Mouse (Mus musculus) liver, embryonic 12.5 days (tissue): ENCODE measurements at regions not wholly inside any gene's neighbourhood (a gene's known extent, or its start where the extent isn't known, plus 50 kb on each side); places are given as distances from the start of the nearest gene placed in this dataset.

ENCODE experiments used
- ATAC-seq: fragments of 200-750 bp; cut with Nextera tagmentation; 2 replicates; pipeline ENCODE4 v1.8.0; 2017; ENCODE audit warnings: moderate number of reproducible peaks, mild to moderate bottlenecking, moderate library complexity
- H3K27ac ChIP-seq: fragments of 300-500 bp; sonication (generic); 2 replicates; pipeline ENCODE4 v1.5.1; 2016; ENCODE audit warnings: mild to moderate bottlenecking
- H3K27me3 ChIP-seq: fragments of 300-500 bp; sonication (generic); replicated peaks from 2 replicates; pipeline ENCODE4 v1.6.1; 2016; ENCODE audit warnings: mild to moderate bottlenecking, moderate library complexity
- H3K36me3 ChIP-seq: fragments of 300-500 bp; sonication (generic); 2 replicates; pipeline ENCODE4 v1.6.1; 2016; ENCODE audit warnings: mild to moderate bottlenecking, moderate library complexity
- H3K4me1 ChIP-seq: fragments of 300-500 bp; sonication (generic); 2 replicates; pipeline ENCODE4 v1.6.1; 2016
- H3K4me2 ChIP-seq: fragments of 300-500 bp; sonication (generic); 2 replicates; pipeline ENCODE4 v1.6.1; 2016; ENCODE audit warnings: mild to moderate bottlenecking, moderate library complexity
- H3K4me3 ChIP-seq: fragments of 300-500 bp; sonication (generic); 2 replicates; pipeline ENCODE4 v1.5.1; 2016; ENCODE audit warnings: mild to moderate bottlenecking, moderate library complexity
- H3K9ac ChIP-seq: fragments of 300-500 bp; sonication (generic); 2 replicates; pipeline ENCODE4 v1.6.1; 2016; ENCODE audit warnings: mild to moderate bottlenecking, moderate library complexity
- H3K9me3 ChIP-seq: fragments of 300-500 bp; sonication (generic); replicated peaks from 2 replicates; pipeline ENCODE4 v1.6.1; 2016; ENCODE audit warnings: mild to moderate bottlenecking, moderate library complexity
- WGBS: fragments of 180-500 bp; shearing (Covaris S2); methylation state at CpG from one replicate; pipeline ENCODE4 v1.1.7; 2016; ENCODE audit not compliant: insufficient replicate concordance; 5-methylcytosine and 5-hydroxymethylcytosine counted together

DNA sequence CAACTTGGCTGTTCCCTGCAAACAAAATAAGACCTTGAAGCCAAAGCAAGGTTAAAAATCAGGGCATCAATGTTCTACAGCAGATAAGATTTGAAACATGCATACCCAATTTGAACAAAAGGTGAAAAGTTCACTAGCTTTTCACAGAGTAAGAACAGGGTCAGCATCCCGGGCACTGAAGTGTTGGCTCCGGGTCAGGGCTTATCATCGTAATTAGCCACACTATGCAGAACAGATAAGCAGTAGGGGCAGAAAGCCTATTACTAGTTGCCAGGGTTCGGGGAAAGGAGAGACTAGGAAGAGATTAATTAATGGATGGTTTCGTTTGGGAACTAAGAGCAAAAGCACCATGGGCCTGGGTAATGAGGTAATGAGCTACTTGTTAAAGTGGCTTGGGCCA is 131.7 kb upstream of the Gpc5 start:
- Histone ChIP-seq H3K27me3 (no peaks in the 10 kb centered on the region), H3K36me3 (no peaks in the 10 kb centered on the region), H3K27ac (no peak overlapping the region), H3K4me1 (no peaks in the 10 kb centered on the region), H3K9ac (no peak overlapping the region), H3K9me3 (no peaks in the 10 kb centered on the region), H3K4me2 (no peak overlapping the region), H3K4me3 (no peak overlapping the region)
- 33% methylated on average over 5 of the region's 5 CpGs for WGBS
- no peak for ATAC-seq

DNA sequence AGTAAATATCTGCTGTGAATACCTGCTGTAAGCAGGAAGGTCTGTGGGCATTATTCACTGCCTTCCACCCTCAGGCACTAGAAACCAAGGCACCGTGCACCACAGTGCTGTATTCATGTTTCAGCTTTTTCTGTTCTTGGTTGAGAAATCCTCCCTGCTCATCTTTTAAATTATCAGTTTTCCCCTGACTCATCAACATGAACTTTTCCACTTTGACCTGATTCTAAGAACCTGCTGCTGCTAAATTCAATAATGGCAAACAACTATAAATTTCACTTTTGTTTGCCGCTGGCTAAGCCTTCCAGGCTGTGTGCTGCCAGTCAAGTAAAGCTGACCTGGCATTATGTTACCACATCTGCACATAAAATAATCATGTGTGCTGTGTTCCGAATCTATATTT is 126.1 kb upstream of the Gpc5 start:
- WGBS = 69% methylated on average over 3 of the region's 3 CpGs

DNA sequence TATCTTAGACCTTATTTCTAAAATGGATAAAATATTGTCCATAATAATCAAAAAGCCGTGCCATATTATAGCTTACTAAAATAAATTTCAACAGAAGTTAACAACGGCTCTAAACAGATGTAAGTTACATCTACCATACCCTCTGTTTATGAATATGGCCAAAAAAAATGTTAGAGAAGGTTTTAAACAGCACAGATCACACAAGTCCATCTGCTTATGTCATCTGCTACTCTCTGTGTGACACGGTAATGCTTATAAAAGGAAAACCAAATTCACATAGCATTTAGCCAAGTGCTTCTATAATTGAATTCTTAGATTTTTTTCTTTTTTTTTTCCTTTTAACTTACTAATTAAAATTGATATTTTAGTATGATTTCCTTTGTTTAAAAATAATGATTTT is 123.0 kb upstream of the Gpc5 start:
- ATAC-seq = no peak
- Histone ChIP-seq H3K4me2 (no peak overlapping the region), H3K9me3 (no peaks in the 10 kb centered on the region), H3K36me3 (no peaks in the 10 kb centered on the region), H3K4me1 (no peaks in the 10 kb centered on the region), H3K4me3 (no peak overlapping the region), H3K27me3 (no peaks in the 10 kb centered on the region), H3K9ac (no peak overlapping the region), H3K27ac (no peak overlapping the region)
- WGBS = 77% methylated on average over 3 of the region's 3 CpGs

More for the DNA sequence above, 126.1 kb upstream of the Gpc5 start:
- Histone ChIP-seq H3K36me3 (no peaks in the 10 kb centered on the region), H3K4me3 (no peak overlapping the region), H3K27me3 (no peaks in the 10 kb centered on the region), H3K4me1 (no peaks in the 10 kb centered on the region), H3K9me3 (no peaks in the 10 kb centered on the region), H3K9ac (no peak overlapping the region), H3K4me2 (no peak overlapping the region), H3K27ac (no peak overlapping the region)
- ATAC-seq = no peak

DNA sequence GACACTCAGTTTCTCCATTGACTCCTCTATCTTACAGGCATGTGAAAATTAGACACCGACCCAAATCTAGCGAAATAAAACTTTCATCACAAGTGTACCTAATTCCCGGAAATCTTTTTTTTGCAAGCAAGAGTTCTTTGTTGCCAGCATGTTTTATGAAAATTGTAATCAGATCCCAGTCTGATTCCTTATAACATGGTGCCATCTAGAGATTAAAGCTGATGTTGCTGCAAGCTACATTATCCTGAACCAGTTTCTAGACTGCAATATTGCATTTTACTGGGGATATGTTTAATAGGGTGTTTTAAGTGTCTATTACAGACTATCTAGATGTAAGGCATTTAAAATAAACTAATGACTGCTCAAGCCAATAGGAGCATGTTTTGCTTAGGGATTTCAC is 110.9 kb upstream of the Gpc5 start:
- H3K4me1 ChIP-seq = no peaks in the 10 kb centered on the region
- H3K27ac ChIP-seq = no peak overlapping the region
- no peak overlapping the region for H3K4me3 ChIP-seq
- H3K27me3 ChIP-seq = no peaks in the 10 kb centered on the region
- no peak overlapping the region for H3K4me2 ChIP-seq
- H3K9me3 ChIP-seq = no peaks in the 10 kb centered on the region
- no peak overlapping the region for H3K9ac ChIP-seq
- no peaks in the 10 kb centered on the region for H3K36me3 ChIP-seq
- WGBS = 75% methylated on average over 3 of the region's 3 CpGs
- no peak for ATAC-seq

DNA sequence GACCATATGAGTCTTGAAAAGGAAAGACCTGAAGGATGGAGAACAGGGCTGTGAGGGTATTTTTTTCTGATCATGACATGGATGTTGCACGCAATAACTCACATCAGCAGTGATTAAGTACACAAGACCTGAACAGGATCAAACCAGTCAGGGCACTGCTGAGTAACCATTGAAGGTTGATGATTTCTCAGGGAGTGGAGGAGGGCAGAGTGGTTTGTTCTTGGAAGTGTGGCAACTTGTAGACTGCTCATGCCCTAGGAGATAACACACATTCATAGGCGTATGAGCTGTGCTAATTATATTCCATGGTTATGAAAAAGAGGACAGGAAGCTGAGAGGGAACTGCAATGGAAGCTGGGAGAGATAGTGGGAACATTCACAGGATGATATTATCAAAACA is 88.8 kb upstream of the Gpc5 start:
- ATAC-seq = no peak
- Histone ChIP-seq H3K27me3 (no peaks in the 10 kb centered on the region), H3K4me1 (no peaks in the 10 kb centered on the region), H3K9ac (no peak overlapping the region), H3K4me3 (no peak overlapping the region), H3K36me3 (no peaks in the 10 kb centered on the region), H3K4me2 (no peak overlapping the region), H3K9me3 (no peaks in the 10 kb centered on the region), H3K27ac (no peak overlapping the region)
- WGBS = 72% methylated on average over 2 of the region's 2 CpGs

DNA sequence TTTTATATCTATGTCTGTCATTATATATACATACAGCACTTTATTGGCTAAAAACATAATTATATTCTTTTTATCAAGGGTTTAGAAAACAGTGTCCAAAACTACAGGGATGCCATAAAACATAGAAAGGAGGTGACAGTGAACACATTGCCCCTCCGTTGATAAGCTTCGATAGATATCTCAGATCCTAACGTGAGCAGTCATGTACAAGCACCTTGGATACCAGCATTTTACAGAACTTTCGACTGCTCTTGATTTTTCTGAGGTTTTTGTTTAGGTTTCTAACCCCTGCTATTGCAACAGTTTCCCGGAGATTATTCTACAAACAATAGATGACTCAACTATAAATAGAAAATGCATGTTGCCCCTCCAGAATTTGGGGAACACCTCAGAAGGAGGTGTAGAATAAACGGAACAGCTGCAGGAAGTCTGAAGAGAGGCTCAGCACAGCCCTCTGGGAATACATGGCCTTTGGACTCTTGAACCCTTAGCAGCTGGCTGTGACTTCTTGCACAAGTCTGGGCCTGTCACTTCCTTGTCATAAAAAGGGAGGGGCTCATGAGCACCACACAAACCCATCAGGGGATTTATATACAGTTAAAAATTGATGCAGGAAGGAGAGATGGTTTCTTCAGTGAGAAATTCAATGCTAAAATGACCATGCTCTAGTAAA is 87.1 kb upstream of the Gpc5 start:
- Histone ChIP-seq H3K27ac (no peak overlapping the region), H3K9ac (no peak overlapping the region), H3K36me3 (no peaks in the 10 kb centered on the region), H3K27me3 (no peaks in the 10 kb centered on the region), H3K9me3 (no peaks in the 10 kb centered on the region), H3K4me2 (no peak overlapping the region), H3K4me1 (no peaks in the 10 kb centered on the region), H3K4me3 (no peak overlapping the region)
- WGBS = 52% methylated on average over 6 of the region's 6 CpGs
- no peak for ATAC-seq

DNA sequence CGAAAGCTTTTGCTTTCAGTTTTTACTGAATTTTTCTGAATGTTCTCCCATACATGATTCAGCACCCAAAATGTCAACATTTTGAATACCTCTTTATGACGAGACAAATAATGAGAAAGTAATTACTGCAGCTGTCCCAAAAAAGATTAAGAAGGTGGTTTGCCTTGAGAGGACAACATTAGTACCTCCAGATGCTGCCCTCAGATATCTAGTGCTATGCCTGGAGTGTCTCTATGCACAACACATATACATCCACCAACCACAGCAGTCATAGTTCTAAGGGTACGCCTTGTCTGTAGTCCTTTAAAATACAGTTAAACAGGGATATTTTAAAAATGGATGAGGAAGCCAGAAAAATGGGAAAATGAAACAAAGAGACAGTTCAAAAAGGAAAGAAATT is 81.1 kb upstream of the Gpc5 start:
- no peak overlapping the region for H3K4me2 ChIP-seq
- 55% methylated on average over 3 of the region's 3 CpGs for WGBS
- no peak for ATAC-seq

DNA sequence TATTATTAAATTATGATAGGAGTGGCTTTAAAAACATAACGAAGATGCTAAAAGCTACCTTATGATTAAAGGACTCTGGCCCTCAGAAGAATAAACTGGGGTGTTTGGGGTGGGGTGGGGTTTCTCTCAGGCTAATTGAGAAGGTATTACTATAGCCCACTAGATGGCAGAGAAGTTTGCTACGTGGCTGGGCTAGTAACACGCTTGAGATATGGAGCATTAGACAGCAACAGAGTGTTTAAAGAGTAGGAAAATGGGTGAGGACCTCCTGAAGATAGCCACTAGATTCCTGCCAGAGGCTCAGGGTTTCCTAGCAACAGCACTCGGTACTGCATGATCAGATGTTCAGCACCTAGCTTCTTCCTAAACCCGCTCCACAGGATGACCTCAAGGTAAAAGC is 76.7 kb upstream of the Gpc5 start:
- no peak for ATAC-seq

More for the DNA sequence above, 81.1 kb upstream of the Gpc5 start:
- H3K27ac ChIP-seq = no peak overlapping the region
- H3K9ac ChIP-seq = no peak overlapping the region
- H3K9me3 ChIP-seq = no peaks in the 10 kb centered on the region
- no peak overlapping the region for H3K4me3 ChIP-seq
- no peaks in the 10 kb centered on the region for H3K27me3 ChIP-seq
- no peaks in the 10 kb centered on the region for H3K4me1 ChIP-seq
- no peaks in the 10 kb centered on the region for H3K36me3 ChIP-seq

DNA sequence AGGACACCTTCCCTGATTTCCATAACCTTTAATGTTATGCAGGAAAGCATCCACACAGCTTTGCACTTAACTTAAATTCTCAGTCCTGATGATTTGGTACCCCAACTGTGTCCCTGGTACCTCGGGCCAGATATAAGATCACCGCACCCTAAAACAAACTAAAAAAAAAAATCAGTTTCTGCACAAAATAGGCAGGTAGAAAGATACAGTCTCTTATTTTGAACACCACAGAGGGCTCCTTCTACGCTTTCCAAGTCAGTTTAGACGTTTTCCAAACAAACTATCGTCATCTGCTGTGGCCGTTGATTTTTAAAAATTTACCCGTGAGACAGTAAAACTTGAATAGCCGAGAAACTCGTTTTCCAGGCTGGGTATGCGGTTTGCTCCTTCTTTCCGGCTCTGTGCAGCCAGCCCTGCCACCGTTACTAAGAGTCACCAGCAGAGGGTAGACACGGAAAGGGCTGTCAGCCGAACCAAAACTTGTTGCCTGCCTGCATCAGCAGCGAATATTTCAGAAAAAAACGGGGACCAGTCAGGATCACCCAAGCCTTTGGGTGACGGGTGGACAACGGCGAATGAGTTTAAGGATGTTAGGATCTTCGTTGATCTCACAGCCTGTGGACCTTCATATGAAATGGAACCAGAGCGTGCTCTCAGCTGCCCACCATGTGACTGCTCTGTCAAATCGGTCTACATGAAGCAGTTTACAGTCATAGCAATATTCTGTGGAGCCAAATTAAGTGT is 74.4 kb upstream of the Gpc5 start:
- Histone ChIP-seq H3K9ac (0 out of 2 replicates have a peak overlapping the region, but pooled peaks have one; percentile 46), H3K4me2 (peak overlapping the region; percentile 60), H3K9me3 (no peaks in the 10 kb centered on the region), H3K4me1 (no peaks in the 10 kb centered on the region), H3K27me3 (no peaks in the 10 kb centered on the region), H3K4me3 (peak overlapping the region; percentile 34), H3K36me3 (no peaks in the 10 kb centered on the region), H3K27ac (no peak overlapping the region)
- peak; percentile 76 for ATAC-seq
- WGBS = 13% methylated on average over 22 of the region's 22 CpGs

More for the DNA sequence above, 76.7 kb upstream of the Gpc5 start:
- Histone ChIP-seq H3K9ac (no peak overlapping the region), H3K27ac (no peak overlapping the region), H3K27me3 (no peaks in the 10 kb centered on the region), H3K4me2 (no peak overlapping the region), H3K4me3 (no peak overlapping the region), H3K4me1 (no peaks in the 10 kb centered on the region), H3K36me3 (no peaks in the 10 kb centered on the region), H3K9me3 (no peaks in the 10 kb centered on the region)
- WGBS = 49% methylated on average over 5 of the region's 5 CpGs

DNA sequence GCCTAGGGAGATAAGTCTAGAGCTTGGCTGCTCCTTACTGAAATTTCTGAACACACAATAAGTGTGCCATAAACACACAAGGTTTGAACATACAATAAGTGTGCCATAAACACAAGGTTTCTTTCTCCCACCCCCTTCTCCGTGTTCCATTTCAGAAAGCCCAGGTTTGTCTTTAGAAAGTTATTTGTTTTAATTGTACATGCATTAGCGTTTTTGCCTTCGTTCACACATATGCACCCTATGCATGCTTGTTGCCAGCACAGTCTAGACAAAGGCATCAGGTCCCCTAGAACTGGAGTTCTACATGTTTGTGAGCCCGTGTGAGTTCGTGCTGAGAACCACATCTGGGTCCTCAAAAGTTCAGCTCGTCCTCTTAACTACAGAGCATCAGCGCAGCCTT is 64.0 kb upstream of the Gpc5 start:
- 72% methylated on average over 7 of the region's 7 CpGs for WGBS
- no peaks in the 10 kb centered on the region for H3K36me3 ChIP-seq

DNA sequence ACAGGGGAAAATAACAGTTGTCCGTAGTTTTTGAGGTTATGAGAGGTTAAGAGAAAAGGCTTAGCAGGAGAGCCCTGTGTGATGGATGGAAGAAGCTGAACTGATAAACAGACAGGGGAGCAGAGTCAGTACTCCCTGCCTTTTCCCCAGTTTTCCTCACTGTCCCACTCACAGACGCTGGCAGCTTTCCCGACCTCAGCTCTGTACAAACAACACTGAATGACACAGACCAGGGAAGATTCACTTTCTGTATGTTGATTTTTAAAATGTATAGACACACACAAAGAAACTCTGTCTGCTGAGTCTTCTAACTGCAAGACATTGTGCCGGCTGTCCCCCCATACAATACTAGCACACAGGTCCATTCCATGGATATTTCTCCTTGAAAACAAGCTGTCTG is 60.3 kb upstream of the Gpc5 start:
- no peaks in the 10 kb centered on the region for H3K36me3 ChIP-seq
- no peak overlapping the region for H3K27ac ChIP-seq
- no peak overlapping the region for H3K4me2 ChIP-seq
- WGBS = 63% methylated on average over 4 of the region's 4 CpGs
- no peak for ATAC-seq
- no peak overlapping the region for H3K4me3 ChIP-seq
- H3K9me3 ChIP-seq = no peaks in the 10 kb centered on the region
- H3K4me1 ChIP-seq = no peaks in the 10 kb centered on the region
- H3K27me3 ChIP-seq = no peaks in the 10 kb centered on the region
- H3K9ac ChIP-seq = no peak overlapping the region

More for the DNA sequence above, 64.0 kb upstream of the Gpc5 start:
- Histone ChIP-seq H3K27ac (no peak overlapping the region), H3K9ac (no peak overlapping the region), H3K4me1 (no peaks in the 10 kb centered on the region), H3K4me3 (no peak overlapping the region), H3K27me3 (no peaks in the 10 kb centered on the region), H3K9me3 (no peaks in the 10 kb centered on the region), H3K4me2 (no peak overlapping the region)
- ATAC-seq = no peak

DNA sequence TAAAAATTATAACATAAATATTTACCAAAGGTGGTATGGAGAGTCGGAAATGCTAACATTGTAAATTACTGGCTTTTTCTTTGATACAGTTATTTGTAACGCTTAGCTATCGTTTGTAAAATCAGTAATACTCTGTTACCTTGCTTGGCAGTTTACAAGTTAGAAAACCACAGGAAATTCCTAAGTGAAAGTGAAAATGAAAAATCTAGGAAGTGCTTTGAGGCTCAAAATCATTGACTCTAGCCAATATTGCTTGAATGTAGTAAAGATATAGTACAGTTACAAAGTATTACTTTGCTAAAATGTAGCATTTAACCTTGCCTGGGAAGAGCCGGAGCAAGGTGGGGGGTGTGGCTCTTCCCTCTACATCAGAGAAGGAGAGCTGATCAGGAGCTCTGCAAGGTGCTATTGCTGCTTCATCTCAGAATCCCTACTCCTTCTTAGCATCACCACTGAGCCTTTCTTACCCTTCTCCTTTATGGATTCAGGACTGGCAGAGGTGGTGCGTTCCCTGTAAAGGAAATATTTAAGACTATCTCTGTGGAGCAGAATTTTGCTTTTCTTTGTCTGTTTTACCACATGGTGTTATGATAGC is 58.5 kb upstream of the Gpc5 start:
- H3K9ac ChIP-seq = no peak overlapping the region
- ATAC-seq = no peak
- WGBS = 62% methylated on average over 5 of the region's 5 CpGs

More for the DNA sequence above, 58.5 kb upstream of the Gpc5 start:
- no peak overlapping the region for H3K27ac ChIP-seq
- H3K36me3 ChIP-seq = no peaks in the 10 kb centered on the region
- no peak overlapping the region for H3K4me3 ChIP-seq
- H3K27me3 ChIP-seq = no peaks in the 10 kb centered on the region
- H3K9me3 ChIP-seq = no peaks in the 10 kb centered on the region
- no peaks in the 10 kb centered on the region for H3K4me1 ChIP-seq
- H3K4me2 ChIP-seq = no peak overlapping the region
